Mouse (Mus musculus) kidney, embryonic 14.5 days (tissue): ENCODE measurements around the gene Dscaml1. TPM values are rescaled to one million over a fixed set of nuclear protein-coding genes. Genes with fewer than 3 reads are reported as not detected.
A peak's percentile ranks its signal among the peaks of the same experiment; 100 is the strongest.

ENCODE experiments used
- ATAC-seq: fragments of 200-750 bp; cut with Nextera tagmentation; 2 replicates; pipeline ENCODE4 v1.8.0; 2017; ENCODE audit warnings: moderate number of reproducible peaks, mild to moderate bottlenecking, moderate TSS enrichment, moderate library complexity; ENCODE audit not compliant: low FRiP score, low TSS enrichment
- H3K27ac ChIP-seq: fragments of 300-500 bp; sonication (generic); 2 replicates; pipeline ENCODE4 v1.5.1; 2014; ENCODE audit warnings: low read depth, mild to moderate bottlenecking, low read length, moderate library complexity, mixed read lengths
- H3K27me3 ChIP-seq: fragments of 300-500 bp; sonication (generic); 2 replicates; pipeline ENCODE4 v1.6.1; 2014; ENCODE audit warnings: mild to moderate bottlenecking, low read length; ENCODE audit not compliant: control insufficient read depth, insufficient read depth
- H3K36me3 ChIP-seq: fragments of 300-500 bp; sonication (generic); 2 replicates; pipeline ENCODE4 v1.6.1; 2014; ENCODE audit warnings: low read length, mixed read lengths; ENCODE audit not compliant: control insufficient read depth, insufficient read depth
- H3K4me1 ChIP-seq: fragments of 300-500 bp; sonication (generic); 2 replicates; pipeline ENCODE4 v1.6.1; 2014; ENCODE audit warnings: low read length, mixed read lengths; ENCODE audit not compliant: control insufficient read depth, insufficient read depth
- H3K4me2 ChIP-seq: fragments of 300-500 bp; sonication (generic); replicated peaks from 2 replicates; pipeline ENCODE4 v1.6.1; 2014; ENCODE audit warnings: low read depth, mild to moderate bottlenecking, low read length
- H3K4me3 ChIP-seq: fragments of 300-500 bp; sonication (generic); 2 replicates; pipeline ENCODE4 v1.5.1; 2014; ENCODE audit warnings: mild to moderate bottlenecking, low read length
- H3K9ac ChIP-seq: fragments of 300-500 bp; sonication (generic); 2 replicates; pipeline ENCODE4 v1.6.1; 2014; ENCODE audit warnings: low read depth, mild to moderate bottlenecking, low read length, moderate library complexity
- H3K9me3 ChIP-seq: fragments of 300-500 bp; sonication (generic); 2 replicates; pipeline ENCODE4 v1.6.1; 2016; ENCODE audit warnings: low read length; ENCODE audit not compliant: control insufficient read depth
- WGBS: fragments of 180-500 bp; shearing (Covaris S2); extraction: QIAGEN DNeasy Blood & Tissue Kit; methylation state at CpG from one replicate; pipeline ENCODE4 v1.1.7; 2014; 5-methylcytosine and 5-hydroxymethylcytosine counted together
- polyA plus RNA-seq: library from polyadenylated mRNA; unstranded; fragments of >200 nt; fragmentation: Nextera tagmentation; extraction: Ambion mirVana; gene quantifications from 2 replicates; pipeline ENCODE4 v1.2.1, GENCODE M21; 2014

The Dscaml1 gene
- polyA plus RNA-seq, 1 experiment from 2014 or later, result 0.23 TPM

GRCm38 (mm10) chr9:45454889-45455610 is 28.6 kb downstream of the Dscaml1 start:
- ATAC-seq, result no peak
- H3K27ac ChIP-seq, result no peak overlapping the region
- H3K9me3 ChIP-seq, result no peaks in the 10 kb centered on the region
- no peaks in the 10 kb centered on the region for H3K4me1 ChIP-seq
- H3K4me3 ChIP-seq, result no peak overlapping the region
- no peak overlapping the region for H3K9ac ChIP-seq
- H3K36me3 ChIP-seq, result no peaks in the 10 kb centered on the region
- 78% methylated on average over 8 of the region's 8 CpGs for WGBS
- H3K4me2 ChIP-seq, result no peak overlapping the region
- H3K27me3 ChIP-seq, result no peaks in the 10 kb centered on the region

- H3K9ac ChIP-seq, result no peak overlapping the region
- no peak overlapping the region for H3K4me3 ChIP-seq
- H3K4me1 ChIP-seq, result no peaks in the 10 kb centered on the region
- no peaks in the 10 kb centered on the region for H3K9me3 ChIP-seq
- H3K36me3 ChIP-seq, result no peaks in the 10 kb centered on the region
- 26% methylated on average over 7 of the region's 7 CpGs for WGBS
- no peak for ATAC-seq
- no peak overlapping the region for H3K4me2 ChIP-seq
- H3K27ac ChIP-seq, result no peak overlapping the region
- no peaks in the 10 kb centered on the region for H3K27me3 ChIP-seq
These were observed 30.8 kb downstream of the Dscaml1 start for GRCm38 (mm10) chr9:45457200-45457599.

GRCm38 (mm10) chr9:45458363-45458762 is 31.9 kb downstream of the Dscaml1 start:
- no peak overlapping the region for H3K4me2 ChIP-seq
- H3K27ac ChIP-seq, result no peak overlapping the region
- H3K9me3 ChIP-seq, result no peaks in the 10 kb centered on the region; the same call in 1 of the 2 replicates
- 57% methylated on average over 14 of the region's 14 CpGs for WGBS
- H3K4me1 ChIP-seq, result no peaks in the 10 kb centered on the region
- no peaks in the 10 kb centered on the region for H3K27me3 ChIP-seq
- ATAC-seq, result no peak
- no peak overlapping the region for H3K9ac ChIP-seq
- H3K4me3 ChIP-seq, result no peak overlapping the region
- H3K36me3 ChIP-seq, result no peaks in the 10 kb centered on the region

- H3K4me2 ChIP-seq, result no peak overlapping the region
These were observed 39.1 kb downstream of the Dscaml1 start for GRCm38 (mm10) chr9:45465396-45466019.

GRCm38 (mm10) chr9:45468235-45468634 is 41.8 kb downstream of the Dscaml1 start:
- Histone ChIP-seq H3K9me3 (no peaks in the 10 kb centered on the region), H3K27me3 (no peaks in the 10 kb centered on the region), H3K36me3 (no peaks in the 10 kb centered on the region), H3K27ac (no peak overlapping the region), H3K4me2 (no peak overlapping the region), H3K4me1 (peaks cover 9% of the 10 kb centered on the region; the same call in 1 of the 2 replicates), H3K4me3 (no peak overlapping the region), H3K9ac (no peak overlapping the region)
- 71% methylated on average over 10 of the region's 10 CpGs for WGBS
- no peak for ATAC-seq

More at GRCm38 (mm10) chr9:45465396-45466019, 39.1 kb downstream of the Dscaml1 start:
- Histone ChIP-seq H3K27ac (no peak overlapping the region), H3K27me3 (no peaks in the 10 kb centered on the region), H3K36me3 (no peaks in the 10 kb centered on the region), H3K4me3 (no peak overlapping the region), H3K4me1 (peaks cover 9% of the 10 kb centered on the region; the same call in 1 of the 2 replicates), H3K9me3 (no peaks in the 10 kb centered on the region; the same call in 1 of the 2 replicates), H3K9ac (peak overlapping the region; percentile 23; the same call in 1 of the 2 replicates)
- peak; percentile 85 for ATAC-seq
- 16% methylated on average over 6 of the region's 6 CpGs for WGBS

- Histone ChIP-seq H3K27me3 (no peaks in the 10 kb centered on the region), H3K27ac (no peak overlapping the region), H3K4me2 (no peak overlapping the region), H3K4me3 (no peak overlapping the region), H3K9me3 (no peaks in the 10 kb centered on the region), H3K4me1 (no peaks in the 10 kb centered on the region), H3K36me3 (no peaks in the 10 kb centered on the region), H3K9ac (no peak overlapping the region)
- 87% methylated on average over 10 of the region's 10 CpGs for WGBS
- ATAC-seq, result no peak
These were observed 44.5 kb downstream of the Dscaml1 start for GRCm38 (mm10) chr9:45470746-45471471.

GRCm38 (mm10) chr9:45471691-45472090 is 45.3 kb downstream of the Dscaml1 start:
- Histone ChIP-seq H3K36me3 (no peaks in the 10 kb centered on the region), H3K4me1 (no peaks in the 10 kb centered on the region), H3K9ac (no peak overlapping the region), H3K27me3 (no peaks in the 10 kb centered on the region), H3K27ac (no peak overlapping the region), H3K4me3 (no peak overlapping the region), H3K9me3 (no peaks in the 10 kb centered on the region), H3K4me2 (no peak overlapping the region)
- 34% methylated on average over 9 of the region's 9 CpGs for WGBS
- ATAC-seq, result no peak

GRCm38 (mm10) chr9:45474874-45475273 is 48.4 kb downstream of the Dscaml1 start:
- Histone ChIP-seq H3K9me3 (no peaks in the 10 kb centered on the region), H3K9ac (no peak overlapping the region), H3K36me3 (no peaks in the 10 kb centered on the region), H3K27me3 (no peaks in the 10 kb centered on the region), H3K4me3 (no peak overlapping the region), H3K4me2 (no peak overlapping the region), H3K27ac (no peak overlapping the region), H3K4me1 (no peaks in the 10 kb centered on the region)
- no peak for ATAC-seq

- Histone ChIP-seq H3K4me1 (no peaks in the 10 kb centered on the region), H3K9me3 (no peaks in the 10 kb centered on the region), H3K4me2 (no peak overlapping the region), H3K4me3 (no peak overlapping the region), H3K27me3 (no peaks in the 10 kb centered on the region), H3K36me3 (no peaks in the 10 kb centered on the region), H3K27ac (no peak overlapping the region), H3K9ac (no peak overlapping the region)
- WGBS, result 85% methylated on average over 9 of the region's 9 CpGs
- no peak for ATAC-seq
These were observed 54.5 kb downstream of the Dscaml1 start for GRCm38 (mm10) chr9:45480936-45481335.
